8 mouse cellular contexts compared by ENCODE assay signal in the genomic region with DNA sequence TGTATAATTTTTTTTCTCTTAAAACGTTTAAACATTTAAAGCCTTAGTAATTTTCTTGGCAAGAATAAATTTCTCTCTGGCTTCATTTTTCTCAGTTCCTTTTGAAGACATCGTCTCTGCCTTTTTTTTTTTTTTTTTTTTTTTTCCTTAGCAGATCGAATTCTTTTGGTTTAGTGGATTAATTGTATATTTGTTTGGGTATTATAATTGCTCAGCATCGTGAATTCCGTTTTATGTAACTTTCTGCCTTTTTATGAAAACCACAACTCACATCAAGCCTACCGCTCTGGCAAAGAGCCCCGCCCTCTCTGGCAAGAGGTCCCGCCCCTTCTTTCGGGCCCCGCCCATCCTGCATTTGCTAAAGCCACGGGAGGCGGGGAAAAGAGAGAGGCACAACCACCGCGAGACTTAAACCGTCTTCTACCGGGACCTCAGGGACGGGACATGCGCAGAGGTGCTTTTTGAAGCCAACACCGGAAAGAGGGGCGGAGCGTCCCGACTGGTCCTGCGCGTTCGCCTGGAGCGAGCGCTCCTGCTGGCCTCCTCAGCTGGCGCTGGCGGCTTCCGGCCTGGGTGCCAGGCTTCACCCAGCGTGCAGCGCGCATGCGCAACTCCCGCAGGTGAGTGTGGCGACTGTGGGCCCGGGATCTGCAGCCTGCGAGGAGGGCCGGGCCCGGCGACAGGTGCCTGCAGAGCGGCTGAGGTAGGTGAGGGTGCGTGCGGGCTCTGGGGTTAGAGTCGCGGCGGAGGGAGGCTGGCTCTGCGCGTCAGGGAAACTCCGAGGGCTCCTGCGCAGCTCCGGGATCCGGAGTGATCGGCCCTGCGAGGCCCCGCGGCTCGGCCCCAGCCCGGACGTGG. TPM values are rescaled to one million over a fixed set of nuclear protein-coding genes. Genes with fewer than 3 reads are reported as not detected.
A peak's percentile ranks its signal among the peaks of the same experiment; 100 is the strongest.
DNase-seq lines count a peak whose midpoint lies in the region; ATAC-seq and TF ChIP-seq lines count a peak whose summit lies in the region.

A gene (plus strand): TSS at position 544 of the 858 bp plus-strand sequence.

- H3K27ac ChIP-seq in embryonic facial prominence, embryonic 13.5 days, result peak within 1 kb of the TSS; percentile 83
- peak within 1 kb of the TSS; percentile 5; the same call in 1 of the 2 replicates for H3K27ac ChIP-seq in kidney, adult 2 months (ENCODE audit: insufficient read depth, low read depth, low read length)
- H3K27ac ChIP-seq in limb, embryonic 12.5 days, result peak within 1 kb of the TSS; percentile 78; the same call in 1 of the 2 replicates
- H3K27ac ChIP-seq in midbrain, embryonic 15.5 days, result peak within 1 kb of the TSS; percentile 64
- H3K27ac ChIP-seq in spleen, adult 2 months (ENCODE audit: insufficient read depth, low read length), result peak within 1 kb of the TSS; percentile 67

- peak within 1 kb of the TSS; percentile 98 for H3K4me3 ChIP-seq in embryonic facial prominence, embryonic 13.5 days
- peak within 1 kb of the TSS; percentile 96 for H3K4me3 ChIP-seq in kidney, adult 2 months (ENCODE audit: insufficient read depth, low read depth, low read length)
- peak within 1 kb of the TSS; percentile 93 for H3K4me3 ChIP-seq in limb, embryonic 12.5 days (replicated peaks)
- H3K4me3 ChIP-seq in midbrain, embryonic 15.5 days, result peak within 1 kb of the TSS; percentile 69
- peak within 1 kb of the TSS; percentile 74 for H3K4me3 ChIP-seq in spleen, adult 2 months (ENCODE audit: extremely low read depth, insufficient read depth, insufficient read length)

- TF ChIP-seq CTCF in kidney, adult 2 months (conservative IDR thresholded peaks at IDR 0.05; ENCODE audit: insufficient read depth, insufficient read length, low read depth, low read length), result peak; percentile 24; the same call in 1 of the 2 replicates
- no peak for TF ChIP-seq CTCF in spleen, adult 2 months (IDR thresholded peaks at IDR 0.05; ENCODE audit: extremely low read depth, insufficient read depth, insufficient read length, insufficient replicate concordance)

- H3K36me3 ChIP-seq in embryonic facial prominence, embryonic 13.5 days, result peaks cover 18% of the 10 kb centered on the region
- H3K36me3 ChIP-seq in kidney, adult 2 months (ENCODE audit: control insufficient read depth, insufficient read depth, low read length), result peaks cover 6% of the 10 kb centered on the region
- H3K36me3 ChIP-seq in limb, embryonic 12.5 days, result peaks cover 21% of the 10 kb centered on the region
- peaks cover 13% of the 10 kb centered on the region; the same call in 1 of the 2 replicates for H3K36me3 ChIP-seq in midbrain, embryonic 15.5 days (replicated peaks)
- H3K36me3 ChIP-seq in spleen, adult 2 months (ENCODE audit: control insufficient read depth, insufficient read depth, low read length), result peaks cover 4% of the 10 kb centered on the region; the same call in 1 of the 2 replicates

- under 1% methylated on average over 56 of the region's 60 CpGs for WGBS in embryonic facial prominence, embryonic 13.5 days
- WGBS in kidney, adult 2 months, result under 1% methylated on average over 59 of the region's 60 CpGs
- WGBS in limb, embryonic 12.5 days, result 2% methylated on average over 60 of the region's 60 CpGs
- 1% methylated on average over 60 of the region's 60 CpGs for WGBS in midbrain, embryonic 15.5 days
- under 1% methylated on average over 60 of the region's 60 CpGs for WGBS in spleen, adult 2 months

- H3K9me3 ChIP-seq in embryonic facial prominence, embryonic 13.5 days, result no peaks in the 10 kb centered on the region
- H3K9me3 ChIP-seq in limb, embryonic 12.5 days, result no peaks in the 10 kb centered on the region
- no peaks in the 10 kb centered on the region for H3K9me3 ChIP-seq in midbrain, embryonic 15.5 days

- peak within 1 kb of the TSS; percentile 79 for H3K4me2 ChIP-seq in embryonic facial prominence, embryonic 13.5 days
- peak within 1 kb of the TSS; percentile 73 for H3K4me2 ChIP-seq in limb, embryonic 12.5 days
- H3K4me2 ChIP-seq in midbrain, embryonic 15.5 days, result peak within 1 kb of the TSS; percentile 57

- peaks cover 24% of the 10 kb centered on the region for H3K4me1 ChIP-seq in embryonic facial prominence, embryonic 13.5 days
- peaks cover 10% of the 10 kb centered on the region; the same call in 1 of the 2 replicates for H3K4me1 ChIP-seq in kidney, adult 2 months (ENCODE audit: control insufficient read depth, insufficient read depth, low read length)
- peaks cover 9% of the 10 kb centered on the region for H3K4me1 ChIP-seq in limb, embryonic 12.5 days (replicated peaks)
- peaks cover 36% of the 10 kb centered on the region for H3K4me1 ChIP-seq in midbrain, embryonic 15.5 days
- H3K4me1 ChIP-seq in spleen, adult 2 months (ENCODE audit: control insufficient read depth, insufficient read depth, insufficient read length), result peaks cover 2% of the 10 kb centered on the region; the same call in 1 of the 2 replicates

- peak; percentile 98 for ATAC-seq in embryonic facial prominence, embryonic 13.5 days (ENCODE audit: insufficient number of reproducible peaks, insufficient read depth, low FRiP score, low TSS enrichment, low read depth)
- ATAC-seq in limb, embryonic 12.5 days (ENCODE audit: insufficient number of reproducible peaks, insufficient read depth, low FRiP score, low TSS enrichment, low read depth), result peak; percentile 99
- peak; percentile 100 for ATAC-seq in midbrain, embryonic 15.5 days (replicated peaks)

- peak; percentile 97 for DNase-seq in 3134 (ENCODE audit: extremely low read depth, insufficient read length, low spot score)
- DNase-seq in adrenal gland, postnatal 36 days, result peak; percentile 98
- peak; percentile 98 to 99 for DNase-seq in heart, adult 18-20 months
- peak; percentile 99 for DNase-seq in kidney, adult 2 months
- peak; percentile 98 to 99 for DNase-seq in spleen, adult 2 months (ENCODE audit: low read depth in 1 of 2, low spot score in 2 of 2)

- peak within 1 kb of the TSS; percentile 92 for H3K9ac ChIP-seq in embryonic facial prominence, embryonic 13.5 days
- H3K9ac ChIP-seq in limb, embryonic 12.5 days (replicated peaks), result peak within 1 kb of the TSS; percentile 88
- H3K9ac ChIP-seq in midbrain, embryonic 15.5 days, result peak within 1 kb of the TSS; percentile 70

- H3K27me3 ChIP-seq in embryonic facial prominence, embryonic 13.5 days, result no peaks in the 10 kb centered on the region
- H3K27me3 ChIP-seq in kidney, adult 2 months (replicated peaks; ENCODE audit: control insufficient read depth, insufficient read depth, low read length), result no peaks in the 10 kb centered on the region
- H3K27me3 ChIP-seq in limb, embryonic 12.5 days, result no peaks in the 10 kb centered on the region
- no peaks in the 10 kb centered on the region for H3K27me3 ChIP-seq in midbrain, embryonic 15.5 days (replicated peaks)
- no peaks in the 10 kb centered on the region for H3K27me3 ChIP-seq in spleen, adult 2 months (ENCODE audit: control insufficient read depth, insufficient read depth, low read length)

- TF ChIP-seq POLR2A in kidney, adult 2 months (IDR thresholded peaks at IDR 0.05; ENCODE audit: low read depth, low read length), result no peak
- TF ChIP-seq POLR2A in spleen, adult 2 months (IDR thresholded peaks at IDR 0.05; ENCODE audit: low read depth, low read length), result peak; percentile 48; the same call in 1 of the 2 replicates

RNA-seq across cellular contexts. Expression of the gene that starts here (rescaled TPM):
- 10 to 100 TPM; 20.9 to 27.8 TPM for total RNA-seq in adrenal gland, postnatal 36 days (2021)
- polyA plus RNA-seq in embryonic facial prominence, embryonic 13.5 days (2015; fragmentation: Nextera tagmentation; extraction: Ambion mirVana), result 19.9 and 20.2 TPM in 2 replicates
- total RNA-seq in heart, adult 18-20 months (2021), result 10 to 100 TPM; 10.2 to 11.5 TPM
- polyA plus RNA-seq in kidney, adult 2 months (2012; rRNA removed), result 2.5 and 2.7 TPM in 2 replicates
- 25.5 and 27.5 TPM in 2 replicates for polyA plus RNA-seq in limb, embryonic 12.5 days (2016; fragmentation: Nextera tagmentation; extraction: Ambion mirVana)
- 21.7 and 24.1 TPM in 2 replicates for polyA plus RNA-seq in midbrain, embryonic 15.5 days (2015; fragmentation: Nextera tagmentation; extraction: Ambion mirVana)
- polyA plus RNA-seq in spleen, adult 2 months (2012; rRNA removed), result 1.5 and 1.6 TPM in 2 replicates

Comparison
In these comparisons a context has a peak if more than half of its experiments do, and no peak if none do; other contexts are left out.
1. Peak in every context shown above with its lines: DNase-seq, ATAC-seq, H3K4me3 ChIP-seq and H3K27ac ChIP-seq.
2. H3K27ac ChIP-seq: peak in every context shown above with its lines; median percentile 83 in embryonic facial prominence, embryonic 13.5 days; 78 in limb, embryonic 12.5 days; 67 in spleen, adult 2 months; 64 in midbrain, embryonic 15.5 days; 5 in kidney, adult 2 months.